Mouse (Mus musculus): ENCODE measurements around the gene Rusc2. TPM values are rescaled to one million over a fixed set of nuclear protein-coding genes. Genes with fewer than 3 reads are reported as not detected.

Rusc2 gene
- 10 to 100 TPM in 1 of 2 experiments, 1 to 10 TPM in 1; 5.0 to 18.4 TPM for polyA plus RNA-seq (2012; fragmentation: generic; extraction: Trizol)

DNA sequence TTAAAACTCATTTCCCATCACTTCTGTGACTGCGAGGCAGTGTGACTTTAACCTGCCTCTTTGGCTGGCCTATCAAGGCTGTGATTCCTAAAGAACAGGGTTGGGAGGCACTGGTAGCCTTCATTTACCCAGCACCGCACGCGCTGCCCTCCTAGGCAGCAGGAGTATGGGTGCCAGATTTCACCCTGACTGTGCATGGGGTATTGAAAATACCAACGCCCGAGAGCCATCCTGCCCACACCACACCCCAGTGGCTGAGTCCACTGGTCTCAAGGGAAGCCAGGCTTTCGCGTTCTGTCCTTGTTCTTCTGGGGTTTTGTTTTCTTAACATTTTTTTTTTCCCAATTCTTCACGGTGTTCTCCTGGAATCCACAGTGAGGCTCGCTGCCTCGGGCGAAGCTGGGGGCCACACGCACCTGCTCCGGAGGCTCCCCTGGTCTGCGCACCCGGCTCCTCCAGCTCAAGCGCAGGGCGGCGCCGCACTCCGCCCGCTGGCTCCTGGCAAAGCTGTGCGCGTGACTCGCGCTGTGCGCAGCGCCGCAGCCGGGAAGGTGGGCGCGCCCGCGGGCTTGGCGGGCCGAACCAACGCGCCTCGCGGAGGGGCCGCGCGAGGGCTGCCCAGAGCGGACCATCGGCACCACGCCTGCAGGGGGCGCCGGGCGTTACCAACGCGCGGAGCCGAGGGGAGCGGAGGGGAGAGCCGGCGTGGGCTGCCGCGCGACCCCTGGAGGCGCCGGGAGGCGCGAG, at the start of gene Rusc2:
Gene Rusc2 (plus strand): TSS at position 572 of the 747 bp plus-strand sequence.

DNA sequence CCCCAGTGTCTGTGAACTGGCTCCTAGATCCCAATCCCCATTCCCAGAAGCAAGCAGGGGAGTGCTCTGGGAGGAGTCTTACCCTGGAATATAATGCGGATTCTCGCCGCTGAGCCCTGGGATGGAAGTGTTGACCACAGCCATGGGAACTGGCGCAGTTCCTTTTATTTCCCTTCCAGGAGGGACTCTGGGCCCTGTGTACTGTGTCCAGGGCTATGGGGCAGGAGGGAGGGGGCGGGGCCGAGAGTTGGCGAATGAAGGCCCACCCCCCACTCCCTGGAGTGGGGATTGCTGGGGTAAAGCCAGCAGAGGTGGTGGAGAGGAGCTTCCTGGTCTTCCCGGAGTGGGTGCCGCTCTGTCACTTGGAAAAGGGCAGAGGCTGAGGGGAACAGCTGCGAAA, 47.2 kb downstream of the Rusc2 start, which contains the start of gene Fam166b:
Gene Fam166b (minus strand): TSS at position 189 of the 400 bp plus-strand sequence.

DNA sequence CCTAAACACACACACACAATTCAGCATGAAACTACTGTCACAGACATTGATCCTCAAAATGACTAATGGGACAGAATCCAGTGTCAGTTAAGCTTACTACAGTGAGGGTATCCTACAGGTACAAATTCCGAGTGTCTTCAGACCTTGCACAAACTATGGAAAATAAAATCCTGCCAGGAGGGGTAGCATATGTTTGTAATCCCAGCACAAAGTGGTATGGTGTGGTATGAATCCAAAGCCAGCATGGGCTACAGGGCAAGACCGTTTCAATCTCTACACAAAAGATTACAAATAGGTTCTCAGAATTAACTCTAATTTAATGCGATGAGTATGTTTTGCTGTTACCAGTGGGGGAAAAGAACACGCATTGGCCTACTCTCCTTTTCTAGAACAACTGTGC, 59.9 kb downstream of the Rusc2 start, which contains the start of gene Tesk1:
Gene Tesk1 (plus strand): TSS at position 301 of the 400 bp plus-strand sequence.

DNA sequence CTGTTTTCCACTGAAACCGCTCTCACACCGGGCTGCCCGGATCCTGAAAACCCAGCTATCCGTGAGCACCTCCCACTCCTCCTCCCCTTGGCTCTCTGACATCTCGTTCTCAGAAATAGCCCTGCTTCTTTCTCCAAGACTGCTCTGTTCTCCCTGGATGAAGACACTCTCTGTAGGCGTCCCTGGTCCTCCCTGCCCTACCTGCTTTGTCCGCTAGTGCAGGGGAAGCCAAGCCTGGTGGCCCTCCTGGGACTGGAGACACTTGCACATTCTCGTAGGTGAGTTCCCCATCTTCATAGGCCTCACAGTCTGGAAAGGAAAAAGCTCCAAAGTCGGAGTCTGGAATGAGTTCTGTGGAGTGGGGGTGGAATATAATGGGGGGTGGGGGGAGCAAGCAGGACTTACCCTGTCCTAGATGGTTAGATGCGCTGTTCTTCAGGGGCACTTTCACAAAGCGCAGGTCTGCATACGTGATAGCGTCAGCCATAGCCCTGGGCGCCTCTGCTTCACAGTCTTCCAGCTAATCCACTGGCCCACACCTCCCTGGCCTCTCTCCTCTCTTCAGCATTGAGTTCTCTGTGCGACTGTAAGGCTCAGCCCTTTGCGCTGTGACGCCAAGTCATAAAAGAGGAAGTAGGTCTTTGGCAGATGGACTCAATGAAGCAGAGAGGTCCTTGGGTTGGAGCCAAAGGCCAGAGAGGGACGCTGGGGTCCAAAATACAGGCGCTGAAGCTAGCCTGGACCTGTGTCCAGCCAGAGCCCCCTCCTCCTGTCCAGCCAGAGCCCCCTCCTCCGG, 72.5 kb downstream of the Rusc2 start, which contains the start of gene Cd72:
Gene Cd72 (minus strand): TSS at position 588 of the 796 bp plus-strand sequence.

Other genes with a start within 250 kb of the Rusc2 start
- under 1 TPM; 0.02 to 0.24 TPM for gene Atp8b5, start 114.8 kb upstream of the Rusc2 start, polyA plus RNA-seq (2012; fragmentation: generic; extraction: Trizol)
- gene Fam166b, start 47.2 kb downstream of the Rusc2 start, polyA plus RNA-seq (2012; fragmentation: generic; extraction: Trizol), result under 1 TPM in 1 of 2 experiments, not detected in 1; 0.12 TPM
- 10 to 100 TPM; 25.8 to 40.4 TPM for gene Tesk1, start 60.0 kb downstream of the Rusc2 start, polyA plus RNA-seq (2012; fragmentation: generic; extraction: Trizol)
- gene Cd72, start 72.6 kb downstream of the Rusc2 start, polyA plus RNA-seq (2012; fragmentation: generic; extraction: Trizol), result 1 to 10 TPM in 1 of 2 experiments, under 1 TPM in 1; 0.41 to 1.7 TPM
- not detected for gene Sit1, start 101.8 kb downstream of the Rusc2 start, polyA plus RNA-seq (2012; fragmentation: generic; extraction: Trizol)
- 100 to 1,000 TPM; 103 to 155 TPM for gene Ccdc107, start 110.9 kb downstream of the Rusc2 start, polyA plus RNA-seq (2012; fragmentation: generic; extraction: Trizol)
- gene Arhgef39, start 117.7 kb downstream of the Rusc2 start, polyA plus RNA-seq (2012; fragmentation: generic; extraction: Trizol), result 10 to 100 TPM in 1 of 2 experiments, 1 to 10 TPM in 1; 7.5 to 26.7 TPM
- gene Car9, start 125.0 kb downstream of the Rusc2 start, polyA plus RNA-seq (2012; fragmentation: generic; extraction: Trizol), result 10 to 100 TPM in 1 of 2 experiments, under 1 TPM in 1; 0.13 to 14.9 TPM
- 100 to 1,000 TPM; 317 to 365 TPM for gene Tpm2, start 141.8 kb downstream of the Rusc2 start, polyA plus RNA-seq (2012; fragmentation: generic; extraction: Trizol)
- 10 to 100 TPM; 42.0 to 72.5 TPM for gene Creb3, start 180.4 kb downstream of the Rusc2 start, polyA plus RNA-seq (2012; fragmentation: generic; extraction: Trizol)
- gene Tln1, start 180.7 kb downstream of the Rusc2 start, polyA plus RNA-seq (2012; fragmentation: generic; extraction: Trizol), result 100 to 1,000 TPM in 1 of 2 experiments, 10 to 100 TPM in 1; 65.6 to 138 TPM
- 10 to 100 TPM in 1 of 2 experiments, 1 to 10 TPM in 1; 8.5 to 22.7 TPM for gene Rgp1, start 196.7 kb downstream of the Rusc2 start, polyA plus RNA-seq (2012; fragmentation: generic; extraction: Trizol)
- gene Gba2, start 196.9 kb downstream of the Rusc2 start, polyA plus RNA-seq (2012; fragmentation: generic; extraction: Trizol), result 10 to 100 TPM in 1 of 2 experiments, 1 to 10 TPM in 1; 2.0 to 10.2 TPM
- gene Msmp, start 202.5 kb downstream of the Rusc2 start, polyA plus RNA-seq (2012; fragmentation: generic; extraction: Trizol), result under 1 TPM in 1 of 2 experiments, not detected in 1; 0.09 TPM
- gene Npr2, start 250.0 kb downstream of the Rusc2 start, polyA plus RNA-seq (2012; fragmentation: generic; extraction: Trizol), result 10 to 100 TPM in 1 of 2 experiments, 1 to 10 TPM in 1; 5.4 to 63.4 TPM

Data from C3H10T1/2 (cell line).